Mouse (Mus musculus): Measurements from ENCODE around the gene Fam114a1. TPM values are rescaled to one million over a fixed set of nuclear protein-coding genes. Genes with fewer than 3 reads are reported as not detected.

Gene Fam114a1
- total RNA-seq, 2 experiments from 2014 or later: 0.34 to 0.77 TPM

Other genes with a start within 250 kb of the Fam114a1 start
- gene Klf3, start 166.7 kb upstream of the Fam114a1 start, total RNA-seq (2015; ENCODE audit: low replicate concordance): 207 and 277 TPM in 2 replicates
- 170 and 195 TPM in 2 replicates for gene Klf3, start 166.7 kb upstream of the Fam114a1 start, total RNA-seq (2017; ENCODE audit: low replicate concordance)
- 0.19 and 2.9 TPM in 2 replicates for gene Tlr1, start 36.5 kb upstream of the Fam114a1 start, total RNA-seq (2015; ENCODE audit: low replicate concordance)
- 1.4 and 1.9 TPM in 2 replicates for gene Tlr1, start 36.5 kb upstream of the Fam114a1 start, total RNA-seq (2017; ENCODE audit: low replicate concordance)
- 1.9 and 2.1 TPM in 2 replicates for gene Tlr6, start 10.0 kb upstream of the Fam114a1 start, total RNA-seq (2015; ENCODE audit: low replicate concordance)
- gene Tlr6, start 10.0 kb upstream of the Fam114a1 start, total RNA-seq (2017; ENCODE audit: low replicate concordance): 1.1 TPM in 2 replicates
- 1.7 and 2.5 TPM in 2 replicates for gene Tmem156, start 122.1 kb downstream of the Fam114a1 start, total RNA-seq (2015; ENCODE audit: low replicate concordance)
- gene Tmem156, start 122.1 kb downstream of the Fam114a1 start, total RNA-seq (2017; ENCODE audit: low replicate concordance): 3.6 and 5.3 TPM in 2 replicates
- gene Klhl5, start 137.5 kb downstream of the Fam114a1 start, total RNA-seq (2015; ENCODE audit: low replicate concordance): 13.6 and 31.1 TPM in 2 replicates
- 12.9 and 14.5 TPM in 2 replicates for gene Klhl5, start 137.5 kb downstream of the Fam114a1 start, total RNA-seq (2017; ENCODE audit: low replicate concordance)
- gene Wdr19, start 229.6 kb downstream of the Fam114a1 start, total RNA-seq (2015; ENCODE audit: low replicate concordance): 0.58 and 0.63 TPM in 2 replicates
- gene Wdr19, start 229.6 kb downstream of the Fam114a1 start, total RNA-seq (2017; ENCODE audit: low replicate concordance): 0.42 and 1.2 TPM in 2 replicates

All from erythroblast, adult 5-6 weeks (primary cell).